Mouse (Mus musculus) liver, adult 2 months (tissue): ENCODE data around the gene Abcf3.

Source experiments
- CTCF ChIP-seq: fragments of 200-500 bp; IDR thresholded peaks from 2 replicates; pipeline ENCODE4 v1.5.1; 2011; ENCODE audit warnings: low read depth, low read length, control low read depth
- POLR2A ChIP-seq: fragments of 200-500 bp; IDR thresholded peaks from 2 replicates; pipeline ENCODE4 v1.6.1; 2011; ENCODE audit warnings: low read length, control low read depth; ENCODE audit not compliant: insufficient read depth; ENCODE audit errors: extremely low read depth

GRCm38 (mm10) chr16:20555000-20555399 lies 6.6 kb downstream of the Abcf3 start:
- TF ChIP-seq CTCF, result no peak
- no peak for TF ChIP-seq POLR2A
